Mouse (Mus musculus): ENCODE data around the gene Ak9.

Ak9 gene

DNA sequence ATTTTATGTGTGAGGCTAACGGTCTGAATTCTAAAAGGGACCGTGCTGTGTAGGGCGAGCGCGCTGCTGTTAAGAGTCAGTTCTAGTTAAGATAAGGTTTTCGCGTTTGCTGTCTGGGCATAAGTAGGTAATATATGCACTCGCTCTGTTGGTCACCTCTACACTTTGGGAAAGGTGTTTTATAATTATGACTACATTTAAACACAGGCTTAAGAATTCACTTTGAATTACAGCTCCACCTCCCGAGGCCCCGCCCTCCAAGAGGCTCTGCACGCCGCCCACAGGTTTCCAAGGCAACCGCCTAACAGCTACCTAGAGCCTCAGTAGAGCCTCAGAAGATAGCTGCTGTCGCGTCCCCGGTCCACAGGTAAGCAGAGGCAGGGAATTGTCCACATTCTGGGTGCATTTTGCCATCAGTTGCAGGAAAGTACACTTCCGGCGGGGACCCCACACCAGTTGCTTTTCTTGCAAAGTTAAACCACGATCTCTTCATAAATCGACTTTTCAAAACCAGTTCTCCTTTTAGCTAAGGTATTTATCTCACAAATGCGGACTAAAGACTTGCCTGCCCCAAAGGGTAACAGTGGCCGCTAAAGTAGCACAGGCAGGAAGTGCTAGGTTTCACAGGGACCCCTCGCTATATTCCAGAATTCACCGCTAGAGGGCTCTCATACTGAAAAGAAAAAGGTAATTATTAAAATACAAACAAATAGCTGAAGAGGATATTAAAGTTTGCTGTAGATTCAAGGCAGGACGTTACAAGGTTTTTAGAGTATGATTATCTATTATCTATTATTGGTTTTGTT is at the start of gene Ak9:
Gene Ak9 (plus strand): TSS at position 342 of the 806 bp plus-strand sequence.
- DNase-seq, result peak; percentile 78 to 84

DNA sequence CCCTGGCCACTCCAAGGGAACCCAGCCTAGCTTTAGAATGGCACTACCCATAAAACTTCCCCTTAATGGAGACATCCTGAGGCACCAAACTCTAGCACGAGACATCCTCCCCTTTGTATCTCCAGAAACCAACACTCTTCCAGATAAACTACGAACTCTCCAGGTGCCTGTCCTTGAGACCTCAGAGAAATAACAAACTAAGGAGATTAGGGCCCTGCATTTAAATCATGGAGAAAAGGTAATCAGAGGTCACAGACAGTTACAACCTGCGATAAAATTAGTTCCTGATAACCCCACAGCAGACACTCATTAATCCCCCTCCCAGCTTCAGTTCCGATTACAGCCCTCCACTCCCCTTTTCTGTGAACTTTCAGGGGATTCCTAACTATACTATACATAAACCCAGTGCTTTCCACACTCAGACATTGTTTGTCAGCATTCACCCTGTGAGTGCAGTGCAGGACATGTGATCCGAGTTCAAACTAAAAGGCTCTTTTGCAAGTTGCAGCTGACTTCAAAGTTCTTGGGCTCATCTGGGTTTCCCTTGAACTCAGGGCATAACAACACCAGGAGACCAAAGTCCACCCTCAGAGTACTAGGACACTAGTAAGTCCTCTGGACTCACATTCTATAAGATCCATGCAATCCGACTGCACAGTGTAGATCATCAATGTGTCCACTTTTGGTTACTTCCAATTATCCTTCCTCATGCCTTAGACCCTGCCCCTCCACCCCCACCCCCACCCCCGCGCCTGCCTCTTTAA is 43.4 kb upstream of the Ak9 start:
- no peak for DNase-seq

DNA sequence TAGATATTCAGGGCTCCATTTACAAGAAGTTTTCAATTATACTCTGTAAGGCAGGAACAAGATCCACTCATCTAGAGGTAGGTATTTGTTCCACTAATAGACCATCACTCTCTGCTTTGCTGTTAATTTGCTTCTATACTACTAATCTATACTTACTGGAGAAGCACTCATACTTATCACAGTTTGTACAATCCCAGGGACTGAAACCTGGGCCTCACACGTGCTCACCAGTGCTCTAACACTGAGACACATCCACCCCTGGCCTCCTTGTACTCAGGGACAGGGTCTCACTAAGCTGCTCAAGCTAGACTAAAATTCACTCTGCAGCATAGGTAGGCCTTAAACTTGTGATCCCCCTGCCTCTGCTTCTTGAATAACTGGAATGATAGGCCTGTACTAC is 42.6 kb upstream of the Ak9 start:
- DNase-seq, result no peak

DNA sequence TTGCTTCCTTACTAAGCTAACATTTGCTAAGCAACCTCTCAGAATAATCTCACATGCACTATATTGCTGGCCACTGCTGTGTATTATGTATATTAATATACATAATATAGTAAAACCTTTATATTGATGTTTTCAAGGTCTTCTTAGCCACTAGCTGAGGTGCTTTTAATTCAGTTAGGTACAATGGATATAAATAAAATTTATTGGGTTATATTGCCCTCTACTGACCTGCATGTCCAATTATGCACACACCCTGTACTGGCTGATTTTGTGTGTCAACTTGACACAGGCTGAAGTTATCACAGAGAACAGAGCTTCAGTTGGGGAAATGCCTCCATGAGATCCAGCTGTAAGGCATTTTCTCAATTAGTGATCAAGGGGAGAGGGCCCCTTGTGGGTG is 41.9 kb upstream of the Ak9 start:
- DNase-seq, result no peak

DNA sequence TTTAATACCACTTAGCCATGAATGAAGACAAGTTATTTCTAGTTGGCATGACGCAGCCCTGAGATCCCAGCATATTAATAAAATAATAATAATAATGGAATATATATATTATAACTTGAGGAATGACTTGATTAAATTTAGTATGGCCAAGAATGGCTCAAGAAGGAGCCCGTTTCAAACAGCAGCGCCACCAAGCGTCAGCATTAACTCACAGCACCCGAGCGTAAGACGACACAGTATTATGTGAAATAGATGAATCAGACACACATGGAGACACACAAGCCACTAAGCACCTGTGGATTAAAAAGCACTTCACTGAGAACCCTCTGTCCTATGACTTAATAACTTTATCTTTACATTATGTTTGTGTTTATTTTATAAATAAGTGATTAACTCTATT is 31.9 kb upstream of the Ak9 start:
- no peak for DNase-seq

DNA sequence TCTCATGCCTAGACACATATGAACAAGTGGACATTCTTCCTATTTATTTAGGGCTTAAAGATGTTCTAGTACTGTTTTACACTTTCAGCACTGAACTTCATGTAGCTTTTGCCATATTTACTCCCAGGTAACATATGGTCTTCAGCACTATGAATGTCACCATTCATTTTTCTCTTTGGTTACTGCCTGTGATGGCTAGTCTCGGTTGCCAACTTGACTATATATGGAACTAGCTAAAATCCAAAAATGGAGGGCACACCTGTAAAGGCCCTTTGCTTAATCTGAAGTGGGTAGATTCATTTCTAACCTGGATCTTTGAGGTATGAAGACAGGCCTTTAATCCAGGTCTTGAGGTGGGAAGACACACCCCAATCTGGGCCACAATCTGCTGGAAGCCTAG is 28.9 kb upstream of the Ak9 start:
- no peak for DNase-seq

DNA sequence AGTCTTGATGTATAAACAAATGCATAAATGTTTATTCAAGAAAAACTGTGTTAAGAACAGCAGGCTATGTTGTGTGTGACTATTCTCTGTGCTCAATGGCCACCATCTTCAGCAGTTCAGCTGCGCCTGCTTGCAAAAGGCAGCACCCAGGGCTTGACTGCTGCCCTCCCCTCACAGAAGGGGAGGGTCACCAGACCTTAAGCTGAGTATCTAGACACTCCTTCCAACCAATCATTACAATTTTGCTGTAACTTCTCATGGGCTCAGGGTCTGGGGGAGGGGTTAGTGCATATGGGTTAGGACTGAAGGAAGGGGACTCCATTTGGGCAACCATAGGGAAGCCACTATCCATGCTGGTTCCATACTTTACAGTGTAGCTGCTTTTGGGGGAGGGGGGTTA is 25.0 kb upstream of the Ak9 start:
- DNase-seq, result no peak

DNA sequence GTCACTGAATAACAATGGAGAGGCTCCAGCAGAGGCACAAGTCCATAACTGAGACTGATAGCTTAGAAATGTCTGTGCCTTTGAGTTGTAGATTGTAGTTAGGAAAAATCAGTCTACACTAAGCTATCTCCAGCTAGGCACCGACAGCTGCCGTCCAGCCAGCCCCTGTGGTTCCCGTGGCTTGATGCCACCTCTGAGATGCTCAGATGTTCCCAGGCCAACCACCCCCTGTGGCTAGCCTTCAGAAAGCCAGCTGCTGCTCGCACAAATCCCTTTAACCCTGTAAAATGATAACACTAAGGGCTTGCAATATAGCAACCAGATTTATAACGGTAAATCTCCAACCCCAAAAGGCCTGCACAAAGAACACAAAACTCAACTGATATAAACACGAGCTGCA is 23.6 kb upstream of the Ak9 start:
- DNase-seq, result no peak

DNA sequence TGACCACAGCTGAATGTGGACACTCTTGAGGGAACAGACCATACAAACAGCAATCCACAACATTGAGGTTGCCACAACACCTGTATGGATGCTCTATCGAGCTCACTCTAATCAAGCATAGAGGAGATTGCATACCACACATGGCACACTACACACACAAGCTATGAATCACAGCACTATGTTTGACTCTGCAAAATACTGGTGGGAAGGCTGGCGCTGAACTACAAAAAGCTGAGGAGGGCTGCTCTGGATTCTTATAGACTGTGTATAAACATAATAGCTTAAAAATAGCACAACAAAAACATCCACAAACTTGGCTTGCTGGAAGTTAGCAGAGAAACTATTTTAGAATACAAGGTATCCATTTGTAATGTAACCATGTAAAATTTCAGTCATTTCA is 23.0 kb upstream of the Ak9 start:
- no peak for DNase-seq

DNA sequence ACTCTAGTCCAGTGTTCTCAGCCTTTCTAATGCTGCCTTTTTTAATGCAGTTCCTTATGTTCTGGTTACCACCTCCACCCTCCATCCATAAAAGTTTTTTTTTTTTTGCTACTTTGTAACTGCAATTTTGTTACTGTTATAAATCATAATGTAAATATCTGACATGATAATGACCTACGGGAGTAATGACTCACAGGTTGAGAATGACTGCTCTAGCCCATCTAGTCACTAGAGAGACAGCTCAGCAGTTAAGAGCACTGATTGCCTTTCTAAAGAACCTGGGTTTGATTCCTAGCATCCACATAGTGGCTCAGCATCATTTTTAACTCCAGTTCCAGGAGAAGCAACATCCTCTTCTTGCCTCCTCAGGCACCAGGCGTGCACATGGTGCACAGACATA is 21.7 kb upstream of the Ak9 start:
- DNase-seq, result no peak

DNA sequence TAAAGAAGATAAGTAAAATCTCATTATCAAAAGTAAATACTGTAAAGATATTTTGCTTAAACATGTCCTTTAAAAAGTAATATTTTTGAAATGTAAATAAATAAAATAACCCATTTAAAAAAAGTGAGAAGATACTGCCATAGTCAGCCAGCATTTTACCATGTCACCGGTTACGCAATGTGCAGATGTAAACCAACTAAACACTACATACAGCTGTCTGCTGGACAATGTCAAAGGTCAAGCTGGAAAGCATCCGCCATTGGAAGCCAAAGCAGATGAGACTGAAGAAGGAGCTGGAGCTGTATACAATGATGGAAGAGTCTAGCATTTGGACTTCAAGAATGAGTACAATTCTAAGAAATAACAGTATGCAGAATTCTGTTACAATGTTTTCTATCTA is 16.2 kb upstream of the Ak9 start:
- no peak for DNase-seq

DNA sequence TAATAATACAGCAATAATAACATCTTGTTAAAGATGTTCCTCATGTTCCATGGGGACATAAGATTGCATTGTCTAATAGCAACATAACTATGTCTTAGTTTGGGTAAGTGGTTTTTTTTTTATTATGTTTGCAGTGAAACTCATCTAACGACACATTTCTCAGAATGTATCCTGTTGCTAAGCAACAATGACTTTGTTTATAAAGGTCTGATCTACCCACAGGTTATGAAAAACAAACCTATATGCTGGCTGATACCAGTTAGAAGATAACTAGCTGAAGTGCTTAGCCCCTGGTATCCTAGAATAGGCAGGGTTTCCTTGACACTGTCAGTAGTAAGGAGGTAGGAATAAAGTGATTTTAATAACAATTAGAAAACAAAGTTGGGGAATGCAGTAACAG is 15.7 kb upstream of the Ak9 start:
- DNase-seq, result no peak

DNA sequence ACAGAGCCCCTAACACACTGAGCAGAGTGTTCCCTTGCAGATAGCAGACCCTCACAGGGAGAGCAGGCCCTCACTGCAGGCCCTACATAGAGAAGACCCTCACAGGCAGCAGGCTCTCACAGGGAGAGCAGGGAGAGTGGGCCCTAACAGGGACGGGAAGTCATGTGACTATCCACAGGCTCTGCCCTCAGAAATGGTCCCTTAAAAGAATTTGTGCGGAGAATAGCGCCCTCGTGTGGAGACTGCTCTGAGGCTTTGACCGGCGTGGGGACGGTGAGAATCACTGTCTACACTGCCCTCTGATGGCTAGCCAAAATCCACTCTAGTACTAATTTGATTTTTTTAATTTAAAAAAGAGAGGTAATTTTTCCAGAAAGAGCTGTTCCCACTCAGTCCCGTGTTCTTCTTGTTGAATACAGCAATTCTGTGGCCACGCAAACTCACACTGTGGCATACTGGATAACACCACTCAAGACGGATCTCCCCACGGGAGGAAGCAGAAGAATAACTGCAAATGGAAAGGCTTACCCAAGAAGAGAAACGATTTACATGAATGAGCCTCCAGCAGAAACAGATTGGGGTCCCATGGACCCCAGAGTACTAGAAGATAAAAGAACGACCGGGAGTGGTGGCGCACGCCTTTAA is 14.9 kb upstream of the Ak9 start:
- peak; percentile 36 to 58 for DNase-seq

DNA sequence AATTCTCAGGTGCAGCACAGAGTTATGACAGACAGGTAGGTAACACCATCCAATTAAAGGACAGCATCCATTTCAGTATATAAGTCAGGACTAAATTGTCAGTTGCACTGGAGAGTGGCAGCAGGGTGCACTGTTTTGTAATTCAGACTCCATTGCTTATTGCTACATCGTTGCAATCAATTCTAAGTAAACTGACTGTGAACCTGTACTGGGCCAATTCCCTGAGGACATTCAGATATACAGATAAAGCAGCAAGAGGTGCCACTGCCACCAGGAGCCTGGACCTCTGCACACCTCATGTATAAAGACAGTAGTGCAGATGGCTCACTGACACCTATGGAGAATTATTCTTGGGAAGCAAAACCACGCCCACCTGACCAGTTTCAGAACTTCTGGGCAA is 12.8 kb upstream of the Ak9 start:
- DNase-seq, result no peak

DNA sequence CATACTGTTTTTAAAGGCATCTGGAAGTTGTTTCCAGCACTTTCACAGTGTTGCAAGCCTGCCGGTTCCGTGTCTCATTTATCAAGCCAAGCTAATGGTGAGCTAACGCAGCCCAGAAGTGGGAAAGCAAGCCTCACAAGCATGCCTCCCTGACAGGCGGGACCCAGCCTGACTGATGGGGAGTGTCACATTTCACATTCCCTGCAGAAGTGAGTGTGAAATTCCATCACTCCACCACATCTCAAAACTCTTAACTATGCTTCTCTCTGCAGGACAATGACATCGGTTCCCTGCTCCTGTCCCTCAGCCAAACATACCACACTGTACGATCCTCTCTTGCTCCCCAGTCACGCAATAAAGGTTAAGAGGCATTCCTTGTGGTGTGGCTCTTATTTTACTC is 10.8 kb upstream of the Ak9 start:
- DNase-seq, result no peak

DNA sequence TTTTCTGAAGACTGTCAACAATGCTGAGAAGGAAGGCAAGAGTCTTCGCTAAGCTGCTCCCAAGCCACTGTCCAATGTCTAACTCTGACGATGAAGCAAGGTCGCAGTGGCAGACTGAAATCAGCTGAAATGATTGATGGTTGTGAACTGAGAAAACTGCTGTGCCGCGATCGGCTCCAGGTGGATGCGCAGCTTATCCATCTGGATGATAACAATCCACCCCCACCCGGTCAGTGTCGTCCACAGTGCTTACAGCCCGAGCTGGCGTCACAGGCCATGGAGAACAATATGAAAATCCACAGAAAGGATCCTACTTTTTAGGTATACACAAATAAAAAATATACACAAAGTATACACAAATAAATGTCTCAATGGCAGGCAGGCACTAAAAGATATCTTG is 9.0 kb upstream of the Ak9 start:
- no peak for DNase-seq

DNA sequence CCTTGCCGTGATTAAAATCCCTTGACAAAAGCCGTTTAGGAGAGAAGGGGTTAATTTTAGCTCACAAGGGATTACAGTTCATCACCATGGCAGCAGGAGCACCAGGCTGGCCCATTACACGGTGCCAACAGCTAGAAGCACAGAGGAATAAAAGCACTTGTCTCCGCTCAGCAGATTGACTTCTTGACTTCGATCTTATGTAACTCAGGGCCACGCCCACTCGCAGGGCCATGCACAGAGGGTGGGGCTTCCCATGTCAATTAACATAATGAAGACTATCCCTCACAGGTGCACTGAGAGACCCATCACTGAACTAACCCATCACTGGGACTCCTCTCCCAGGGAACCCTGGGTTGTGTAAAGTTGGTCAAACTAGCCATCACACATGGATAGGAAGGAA is 8.6 kb upstream of the Ak9 start:
- no peak for DNase-seq

DNA sequence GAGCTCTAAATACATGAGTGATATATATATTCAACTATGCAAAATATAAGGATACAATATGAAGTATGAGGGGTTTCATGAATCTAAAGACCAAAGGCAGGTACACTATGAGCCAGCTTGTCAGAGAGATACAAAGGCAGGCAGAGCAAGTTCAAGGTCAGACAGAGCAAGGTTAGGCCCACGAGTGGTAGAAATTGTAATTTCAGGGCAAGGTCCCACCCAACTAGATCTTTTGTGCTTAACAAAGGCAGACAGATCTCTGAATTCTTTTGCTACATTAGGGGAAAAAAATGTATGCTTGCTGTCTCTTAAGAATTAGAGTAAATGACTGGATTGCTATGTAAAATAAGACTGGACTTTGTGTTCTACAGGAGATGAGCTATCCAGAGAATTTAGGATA is 3.6 kb upstream of the Ak9 start:
- no peak for DNase-seq

DNA sequence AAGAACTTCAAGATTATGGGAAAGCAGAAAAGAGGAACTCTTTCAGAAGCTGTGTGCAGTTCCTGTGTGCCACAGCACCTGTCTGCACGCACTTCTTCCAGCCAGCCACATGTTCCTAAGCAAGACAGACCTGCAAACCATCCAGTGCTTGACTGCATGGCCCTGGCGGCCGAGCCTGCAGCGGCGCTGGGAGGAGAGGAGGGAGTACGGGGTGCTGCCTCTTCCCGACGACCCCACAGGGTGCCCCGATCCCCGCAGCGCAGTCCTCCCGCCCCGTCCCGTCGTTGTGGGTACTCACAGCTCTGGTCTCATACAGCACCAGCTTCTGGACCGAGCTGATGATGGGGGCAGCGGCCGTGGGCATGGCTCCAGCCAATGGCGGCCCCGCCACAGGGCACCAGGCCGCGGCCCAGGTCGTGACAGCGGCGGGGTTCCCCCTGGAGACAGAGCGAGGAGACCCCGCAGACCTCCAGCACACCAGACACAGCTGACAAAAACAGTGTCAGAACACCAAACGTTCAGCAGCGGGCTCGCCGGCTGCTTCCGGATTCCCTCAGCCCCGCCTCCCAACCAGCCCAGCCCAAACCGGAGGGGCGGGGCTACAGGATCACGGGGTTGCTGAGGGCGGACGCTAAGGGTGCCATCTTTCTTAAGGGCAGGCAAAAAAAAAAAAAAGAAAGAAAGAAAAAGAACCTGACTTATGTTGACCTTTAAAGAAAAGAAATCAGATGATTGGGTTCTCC is 920 bp upstream of the Ak9 start, which contains the start of gene Fig4:
Gene Fig4 (minus strand): TSS at position 572 of the 743 bp plus-strand sequence.
- DNase-seq, result peak; percentile 78 to 84

DNA sequence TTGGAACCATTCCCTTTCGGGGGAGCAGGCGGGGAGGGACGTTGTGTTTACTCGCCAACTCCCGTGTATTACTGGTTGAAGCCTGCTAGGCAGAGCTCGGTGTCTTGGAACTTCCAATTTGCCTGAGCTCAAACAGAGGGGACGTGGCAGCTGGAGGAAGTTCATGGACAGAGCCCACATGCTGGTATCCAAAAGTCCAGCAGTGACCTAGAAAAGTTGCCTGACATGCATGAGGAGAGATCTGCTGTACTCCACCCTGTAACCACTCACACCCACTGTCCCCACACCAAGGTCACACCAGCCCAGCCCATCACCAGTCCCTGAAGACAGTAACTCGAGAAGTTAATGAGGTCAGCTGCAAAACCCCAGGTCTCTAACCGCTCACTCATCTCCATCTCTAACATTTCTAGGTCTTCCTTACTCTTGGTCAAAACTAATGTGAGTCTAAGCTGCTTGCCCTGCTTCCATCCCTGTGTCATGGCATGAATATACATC is 1.2 kb downstream of the Ak9 start:
- no peak for DNase-seq

DNA sequence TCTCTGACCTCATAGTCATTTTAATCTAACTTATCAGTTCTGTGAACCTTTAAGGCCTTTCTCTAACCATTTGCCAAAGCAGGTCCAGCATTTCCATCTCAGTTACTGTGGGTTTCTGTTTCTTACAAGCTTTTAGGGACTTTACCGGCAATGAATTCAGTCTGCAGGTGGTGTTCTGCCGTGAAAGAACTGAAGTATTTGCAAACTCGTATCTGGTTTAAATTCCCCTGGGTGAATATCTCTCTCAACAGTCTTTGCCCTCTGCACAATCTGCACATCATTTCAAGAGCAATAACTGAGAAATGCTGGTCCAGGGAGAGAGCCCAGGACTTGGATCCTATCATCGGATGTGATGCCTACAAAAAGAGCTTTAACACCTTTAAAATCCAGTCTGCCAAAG is 4.4 kb downstream of the Ak9 start:
- no peak for DNase-seq

DNA sequence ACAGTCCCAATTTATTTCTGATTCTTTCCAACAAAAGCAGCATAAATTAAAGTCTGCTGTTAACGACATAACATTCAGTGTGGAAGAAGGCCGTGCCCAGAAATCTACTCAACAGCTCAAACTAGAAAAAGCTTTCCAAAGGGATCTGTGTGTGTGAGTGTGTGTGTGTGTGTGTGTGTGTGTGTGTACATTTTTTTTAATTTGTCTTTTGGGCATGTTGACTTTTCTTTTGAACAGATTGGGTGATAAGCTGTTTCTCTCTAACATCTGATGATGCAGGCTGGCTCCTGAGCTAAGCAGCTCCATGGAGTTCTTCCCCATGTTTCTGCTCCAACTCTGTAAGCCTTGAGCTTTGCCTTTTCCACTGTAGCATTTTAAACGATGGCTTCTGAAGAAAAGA is 12.1 kb downstream of the Ak9 start:
- no peak for DNase-seq

DNA sequence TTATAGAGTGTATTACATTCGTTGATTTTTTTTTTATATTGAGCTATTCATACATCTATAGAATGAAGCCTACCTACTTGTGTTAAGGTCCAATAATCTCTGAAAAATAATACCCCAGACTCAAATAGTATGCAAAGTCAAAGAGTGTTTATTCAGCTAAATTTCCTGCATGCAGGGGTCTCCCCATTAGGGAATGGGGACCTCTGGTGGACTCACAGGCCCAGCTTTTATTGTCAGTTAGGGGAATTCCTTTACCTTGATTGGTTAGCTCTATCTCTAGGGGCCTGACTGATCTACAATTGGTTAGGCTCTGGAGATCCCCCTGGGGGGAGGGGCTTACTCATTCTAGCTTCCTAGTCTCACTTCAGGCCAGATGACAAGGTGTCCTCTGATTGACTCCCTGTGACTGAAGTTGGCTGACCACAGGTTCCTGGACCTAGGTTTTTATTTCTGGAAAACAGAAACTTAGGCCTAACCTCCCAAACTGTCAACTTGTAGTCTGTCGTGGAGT is 28.8 kb downstream of the Ak9 start:
- DNase-seq, result no peak
